Mouse (Mus musculus) E14TG2a.4 (cell line): ENCODE measurements around the gene Wwp2.

ENCODE experiments used
- CTCF ChIP-seq: conservative IDR thresholded peaks from 2 replicates; pipeline ENCODE4 v1.5.1; 2014; ENCODE audit warnings: low read length
- NANOG ChIP-seq: IDR thresholded peaks from 2 replicates; pipeline ENCODE4 v1.6.1; 2014; ENCODE audit warnings: borderline replicate concordance, low read length, mixed read lengths
- POU5F1 ChIP-seq: IDR thresholded peaks from 2 replicates; pipeline ENCODE4 v1.6.1; 2014; ENCODE audit warnings: low read length, borderline replicate concordance

DNA sequence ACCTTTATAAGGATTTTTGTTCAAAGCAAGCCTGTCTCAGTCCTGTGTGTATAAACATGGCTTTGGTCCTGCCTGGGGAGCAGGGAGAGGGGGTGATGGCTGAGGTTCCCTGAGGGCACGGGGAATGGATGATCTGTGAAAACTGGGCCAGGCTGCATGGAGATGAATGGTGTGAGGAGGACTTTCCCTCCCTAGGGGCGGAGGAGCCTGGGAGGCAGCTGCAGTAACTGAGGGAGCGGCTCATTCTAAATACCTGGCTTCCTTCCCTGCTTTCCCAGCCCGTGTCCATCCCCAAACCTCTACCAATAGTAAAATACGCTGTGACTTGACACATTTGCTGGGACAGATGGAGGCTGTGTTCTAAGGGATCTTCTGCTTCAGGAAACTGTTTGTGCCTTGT, 34.1 kb downstream of the Wwp2 start:
- no peak for TF ChIP-seq NANOG
- TF ChIP-seq CTCF, result no peak
- no peak for TF ChIP-seq POU5F1
